Mouse (Mus musculus) small intestine, adult 2 months (tissue): ENCODE results near the gene Pik3c2a. TPM values are rescaled to one million over a fixed set of nuclear protein-coding genes. Genes with fewer than 3 reads are reported as not detected.

ENCODE experiments used
- H3K27ac ChIP-seq: fragments of 200-500 bp; 2 replicates; pipeline ENCODE4 v1.5.1; 2012; ENCODE audit warnings: low read depth, low read length, control low read depth, inconsistent platforms; ENCODE audit not compliant: insufficient read depth
- H3K27me3 ChIP-seq: fragments of 200-500 bp; 2 replicates; pipeline ENCODE4 v1.6.1; 2012; ENCODE audit warnings: mild to moderate bottlenecking, moderate library complexity, low read length, inconsistent platforms; ENCODE audit not compliant: control insufficient read depth, insufficient read depth
- H3K36me3 ChIP-seq: fragments of 200-500 bp; 2 replicates; pipeline ENCODE4 v1.6.1; 2012; ENCODE audit warnings: mild to moderate bottlenecking, low read length, control low read depth, inconsistent platforms; ENCODE audit not compliant: control insufficient read depth, insufficient read depth
- H3K4me1 ChIP-seq: fragments of 200-500 bp; 2 replicates; pipeline ENCODE4 v1.6.1; 2012; ENCODE audit warnings: low read length, inconsistent platforms, mixed read lengths; ENCODE audit not compliant: control insufficient read depth, insufficient read depth, insufficient read length
- H3K4me3 ChIP-seq: fragments of 200-500 bp; 2 replicates; pipeline ENCODE4 v1.5.1; 2012; ENCODE audit warnings: low read depth, mild to moderate bottlenecking, control low read depth, inconsistent platforms, low read length, moderate library complexity
- CTCF ChIP-seq: fragments of 200-500 bp; IDR thresholded peaks from 2 replicates; pipeline ENCODE4 v1.5.1; 2012; ENCODE audit warnings: low read depth, mild to moderate bottlenecking, control low read depth, inconsistent platforms, low read length, moderate library complexity, mixed read lengths; ENCODE audit not compliant: insufficient replicate concordance, insufficient read length; ENCODE audit errors: extremely low read depth
- POLR2A ChIP-seq: fragments of 200-500 bp; IDR thresholded peaks from 2 replicates; pipeline ENCODE4 v1.6.1; 2012; ENCODE audit warnings: low read depth, mild to moderate bottlenecking, control low read depth, inconsistent platforms, low read length, moderate library complexity
- WGBS: fragments of 180-500 bp; shearing (Covaris S2); methylation state at CpG from one replicate; pipeline ENCODE4 v1.1.7; 2018; 5-methylcytosine and 5-hydroxymethylcytosine counted together
- polyA plus RNA-seq: library from polyadenylated mRNA; depleted of rRNA; stranded (reverse); fragments of >200 nt; gene quantifications from 2 replicates; pipeline ENCODE4 v1.2.3, GENCODE M21; 2012

The Pik3c2a gene
- polyA plus RNA-seq, 1 experiment, result 1.6 TPM

DNA sequence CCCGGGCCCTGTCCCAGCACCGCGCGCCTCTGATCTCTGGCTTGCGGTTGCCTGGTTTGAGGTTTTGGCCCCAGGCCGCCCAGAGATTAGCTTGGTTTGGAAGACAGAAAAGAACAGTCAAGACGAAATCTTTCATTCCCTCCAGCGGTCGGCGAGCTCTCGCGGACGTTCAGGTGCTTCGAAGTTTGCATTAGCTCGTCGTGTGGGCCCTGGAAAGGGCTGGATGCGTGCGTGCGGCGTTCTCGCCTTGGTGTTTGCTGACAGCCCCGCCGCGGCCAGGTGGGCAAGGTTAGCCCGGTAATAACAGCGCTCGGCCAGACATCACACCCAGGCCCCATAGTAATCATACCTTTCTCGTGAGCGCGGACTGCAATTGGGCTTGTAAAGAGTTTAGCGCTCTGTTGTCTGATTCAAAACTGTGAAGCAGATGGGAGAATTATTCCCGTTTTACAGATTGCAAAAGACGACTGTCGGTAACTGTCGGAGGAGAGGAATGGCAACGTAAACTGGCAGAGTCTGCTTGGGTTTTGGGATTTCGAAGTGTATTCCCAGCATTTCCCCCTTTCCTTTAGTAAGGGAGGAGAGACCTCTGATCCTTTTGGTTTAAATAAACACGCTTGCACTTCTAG lies 562 bp upstream of the Pik3c2a start:
- peak overlapping the region; percentile 98 for H3K4me3 ChIP-seq
- no peaks in the 10 kb centered on the region for H3K27me3 ChIP-seq
- H3K27ac ChIP-seq, result peak overlapping the region; percentile 66
- WGBS, result under 1% methylated on average over 38 of the region's 38 CpGs
- H3K4me1 ChIP-seq, result peaks cover 8% of the 10 kb centered on the region; the same call in 1 of the 2 replicates
- no peak for TF ChIP-seq CTCF
- TF ChIP-seq POLR2A, result no peak
- H3K36me3 ChIP-seq, result 0 out of 2 replicates have a peak, but pooled peaks cover 3% of the 10 kb centered on the region

DNA sequence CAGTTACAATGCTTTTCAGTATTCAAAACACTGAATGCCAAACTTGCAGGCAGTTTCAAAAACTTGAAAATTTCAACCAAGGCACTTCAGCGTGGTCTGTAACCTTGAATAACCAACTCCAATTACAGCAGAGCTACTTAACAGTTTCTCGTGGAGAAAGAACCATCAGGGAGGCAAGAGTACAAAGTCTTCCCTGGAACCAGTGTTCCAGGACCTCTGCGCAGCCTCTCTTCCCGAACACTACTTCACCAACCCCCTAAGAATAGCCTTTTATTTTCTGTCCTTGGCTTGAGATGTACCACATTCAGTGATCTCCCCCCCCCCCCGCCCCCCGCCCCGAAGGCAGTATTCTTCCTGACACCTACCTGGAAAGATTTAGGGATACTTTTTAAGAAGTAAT lies 1.0 kb downstream of the Pik3c2a start:
- H3K36me3 ChIP-seq, result 0 out of 2 replicates have a peak, but pooled peaks cover 4% of the 10 kb centered on the region
- no peaks in the 10 kb centered on the region for H3K27me3 ChIP-seq
- peaks cover 8% of the 10 kb centered on the region; the same call in 1 of the 2 replicates for H3K4me1 ChIP-seq
- peak overlapping the region; percentile 22; the same call in 1 of the 2 replicates for H3K4me3 ChIP-seq
- WGBS, result 4% methylated on average over 7 of the region's 7 CpGs
- no peak for TF ChIP-seq CTCF
- no peak for TF ChIP-seq POLR2A
- no peak overlapping the region for H3K27ac ChIP-seq

DNA sequence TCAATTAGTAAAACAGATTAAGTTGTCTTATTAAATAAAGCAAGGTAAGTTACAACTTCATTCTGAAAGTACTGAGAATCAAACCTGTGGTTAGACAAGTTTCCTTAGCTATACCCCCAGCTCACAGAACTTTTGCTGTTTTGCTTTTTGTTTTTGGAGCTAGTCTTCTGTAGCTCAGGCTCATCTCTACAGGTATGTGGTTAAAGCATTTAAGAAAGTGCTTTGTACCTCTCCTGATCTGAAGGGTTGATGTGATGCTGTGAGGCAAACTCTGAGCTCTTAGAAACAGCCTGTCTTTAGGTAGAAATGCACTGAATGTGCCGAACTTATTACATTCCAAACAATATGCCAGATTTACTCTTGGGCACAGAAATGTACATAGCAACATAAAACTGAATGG lies 1.9 kb downstream of the Pik3c2a start:
- 0 out of 2 replicates have a peak, but pooled peaks cover 4% of the 10 kb centered on the region for H3K36me3 ChIP-seq
- H3K27me3 ChIP-seq, result no peaks in the 10 kb centered on the region
- WGBS, result 18% methylated on average over 1 of the region's 1 CpGs
- peaks cover 6% of the 10 kb centered on the region; the same call in 1 of the 2 replicates for H3K4me1 ChIP-seq
- H3K27ac ChIP-seq, result no peak overlapping the region
- H3K4me3 ChIP-seq, result no peak overlapping the region
- TF ChIP-seq POLR2A (no peak), CTCF (no peak)

GRCm38 (mm10) chr7:116431661-116432060 lies 11.6 kb downstream of the Pik3c2a start:
- Histone ChIP-seq H3K4me1 (peaks cover 18% of the 10 kb centered on the region; the same call in 1 of the 2 replicates), H3K4me3 (no peak overlapping the region), H3K27ac (peak overlapping the region; percentile 88), H3K27me3 (no peaks in the 10 kb centered on the region), H3K36me3 (no peaks in the 10 kb centered on the region)
- TF ChIP-seq POLR2A (no peak), CTCF (no peak)
- 25% methylated on average over 3 of the region's 3 CpGs for WGBS

GRCm38 (mm10) chr7:116430926-116431325 lies 12.3 kb downstream of the Pik3c2a start:
- no peak overlapping the region for H3K4me3 ChIP-seq
- H3K27me3 ChIP-seq, result no peaks in the 10 kb centered on the region
- H3K27ac ChIP-seq, result peak overlapping the region; percentile 88
- H3K36me3 ChIP-seq, result no peaks in the 10 kb centered on the region
- 8% methylated on average over 2 of the region's 2 CpGs for WGBS
- TF ChIP-seq POLR2A (no peak), CTCF (no peak)
- peaks cover 19% of the 10 kb centered on the region; the same call in 1 of the 2 replicates for H3K4me1 ChIP-seq

- H3K4me1 ChIP-seq, result peaks cover 19% of the 10 kb centered on the region; the same call in 1 of the 2 replicates
- H3K4me3 ChIP-seq, result no peak overlapping the region
- no peak overlapping the region; the same call in 1 of the 2 replicates for H3K27ac ChIP-seq
- TF ChIP-seq POLR2A (no peak), CTCF (no peak)
- no peaks in the 10 kb centered on the region for H3K27me3 ChIP-seq
- no peaks in the 10 kb centered on the region for H3K36me3 ChIP-seq
These were observed 16.0 kb downstream of the Pik3c2a start for GRCm38 (mm10) chr7:116427206-116427605.

GRCm38 (mm10) chr7:116425771-116426170 lies 17.5 kb downstream of the Pik3c2a start:
- peak overlapping the region; percentile 90 for H3K27ac ChIP-seq
- WGBS, result 27% methylated on average over 6 of the region's 6 CpGs

More at GRCm38 (mm10) chr7:116425771-116426170, 17.5 kb downstream of the Pik3c2a start:
- Histone ChIP-seq H3K36me3 (no peaks in the 10 kb centered on the region), H3K27me3 (no peaks in the 10 kb centered on the region), H3K4me3 (no peak overlapping the region), H3K4me1 (peaks cover 14% of the 10 kb centered on the region; the same call in 1 of the 2 replicates)
- TF ChIP-seq CTCF (no peak), POLR2A (no peak)
